Mouse (Mus musculus): ENCODE measurements around the gene Cdk15.

GRCm38 (mm10) chr1:59376021-59376548 is 119.4 kb downstream of the Cdk15 start:
- TF ChIP-seq CTCF (IDR thresholded peaks at IDR 0.05; ENCODE audit: low read depth) (no peak), EP300 (IDR thresholded peaks at IDR 0.05; ENCODE audit: low read depth) (no peak)
